Mouse (Mus musculus) heart, embryonic 12.5 days (tissue): ENCODE results near the gene Gm6871. TPM values are rescaled to one million over a fixed set of nuclear protein-coding genes. Genes with fewer than 3 reads are reported as not detected.
"Not testable (repeated sequence)": the region's sequence is repeated elsewhere in the genome, so short reads cannot be mapped to it uniquely, and the experiment has no call there.

Source experiments
- ATAC-seq: fragments of 200-750 bp; cut with Nextera tagmentation; 2 replicates; pipeline ENCODE4 v1.8.0; 2017; ENCODE audit warnings: moderate TSS enrichment, moderate library complexity; ENCODE audit not compliant: insufficient number of reproducible peaks, low FRiP score
- H3K27ac ChIP-seq: fragments of 300-500 bp; sonication (generic); 2 replicates; pipeline ENCODE4 v1.5.1; 2016; ENCODE audit warnings: mild to moderate bottlenecking, moderate library complexity; ENCODE audit not compliant: poor library complexity, severe bottlenecking
- H3K27me3 ChIP-seq: fragments of 300-500 bp; sonication (generic); replicated peaks from 2 replicates; pipeline ENCODE4 v1.6.1; 2016; ENCODE audit warnings: mild to moderate bottlenecking, moderate library complexity
- H3K36me3 ChIP-seq: fragments of 300-500 bp; sonication (generic); 2 replicates; pipeline ENCODE4 v1.6.1; 2016; ENCODE audit warnings: mild to moderate bottlenecking, moderate library complexity
- H3K4me1 ChIP-seq: fragments of 300-500 bp; sonication (generic); replicated peaks from 2 replicates; pipeline ENCODE4 v1.6.1; 2016; ENCODE audit warnings: mild to moderate bottlenecking
- H3K4me2 ChIP-seq: fragments of 300-500 bp; sonication (generic); 2 replicates; pipeline ENCODE4 v1.6.1; 2016; ENCODE audit warnings: mild to moderate bottlenecking, moderate library complexity
- H3K4me3 ChIP-seq: fragments of 300-500 bp; sonication (generic); 2 replicates; pipeline ENCODE4 v1.5.1; 2016; ENCODE audit warnings: mild to moderate bottlenecking
- H3K9ac ChIP-seq: fragments of 300-500 bp; sonication (generic); 2 replicates; pipeline ENCODE4 v1.6.1; 2016; ENCODE audit warnings: mild to moderate bottlenecking, moderate library complexity
- H3K9me3 ChIP-seq: fragments of 300-500 bp; sonication (generic); replicated peaks from 2 replicates; pipeline ENCODE4 v1.6.1; 2016; ENCODE audit warnings: mild to moderate bottlenecking, moderate library complexity
- WGBS: fragments of 180-500 bp; shearing (Covaris S2); methylation state at CpG from one replicate; pipeline ENCODE4 v1.1.7; 2016; 5-methylcytosine and 5-hydroxymethylcytosine counted together
- polyA plus RNA-seq: library from polyadenylated mRNA; unstranded; fragments of >200 nt; fragmentation: Nextera tagmentation; extraction: Ambion mirVana; gene quantifications from 2 replicates; pipeline ENCODE4 v1.2.1, GENCODE M21; 2016

Gene Gm6871
- polyA plus RNA-seq, 1 experiment from 2014 or later = not detected

GRCm38 (mm10) chr7:41512207-41512606 lies 61.3 kb downstream of the Gm6871 start:
- ATAC-seq = no peak
- no peaks in the 10 kb centered on the region for H3K36me3 ChIP-seq

GRCm38 (mm10) chr7:41502402-41502801 lies 71.1 kb downstream of the Gm6871 start:
- Histone ChIP-seq H3K9ac (no peak overlapping the region), H3K4me3 (no peak overlapping the region), H3K4me2 (no peak overlapping the region), H3K27me3 (no peaks in the 10 kb centered on the region), H3K27ac (no peak overlapping the region), H3K9me3 (peaks cover under 1% of the 10 kb centered on the region), H3K36me3 (no peaks in the 10 kb centered on the region), H3K4me1 (no peaks in the 10 kb centered on the region)
- WGBS = 42% methylated on average over 1 of the region's 1 CpGs
- no peak for ATAC-seq

More at GRCm38 (mm10) chr7:41512207-41512606, 61.3 kb downstream of the Gm6871 start:
- H3K4me1 ChIP-seq = no peaks in the 10 kb centered on the region
- WGBS = 5% methylated on average over 1 of the region's 1 CpGs
- no peak overlapping the region for H3K27ac ChIP-seq
- no peak overlapping the region for H3K4me2 ChIP-seq
- H3K27me3 ChIP-seq = no peaks in the 10 kb centered on the region
- no peak overlapping the region for H3K4me3 ChIP-seq
- H3K9me3 ChIP-seq = peaks cover 21% of the 10 kb centered on the region
- no peak overlapping the region for H3K9ac ChIP-seq

GRCm38 (mm10) chr7:41500151-41500934 lies 73.1 kb downstream of the Gm6871 start:
- Histone ChIP-seq H3K36me3 (no peaks in the 10 kb centered on the region; the same call in 1 of the 2 replicates), H3K4me1 (no peaks in the 10 kb centered on the region), H3K27me3 (no peaks in the 10 kb centered on the region), H3K4me2 (peak overlapping the region; percentile 90), H3K9me3 (no peaks in the 10 kb centered on the region; the same call in 1 of the 2 replicates), H3K27ac (no peak overlapping the region), H3K9ac (peak overlapping the region; percentile 59), H3K4me3 (peak overlapping the region; percentile 76)
- ATAC-seq = no peak
- 19% methylated on average over 22 of the region's 22 CpGs for WGBS

GRCm38 (mm10) chr7:41499389-41500049 lies 73.9 kb downstream of the Gm6871 start, which contains the start of the genes Gm20449 and AW146154:
Gene Gm20449 (minus strand): TSS chr7:41499417.
Gene AW146154 (minus strand): TSS chr7:41499890.
- ATAC-seq = peak; percentile 98
- Histone ChIP-seq H3K4me2 (peak within 1 kb of the TSS; percentile 90), H3K9me3 (peaks cover 5% of the 10 kb centered on the region), H3K4me3 (peak within 1 kb of the TSS; percentile 76), H3K27me3 (no peaks in the 10 kb centered on the region), H3K9ac (peak within 1 kb of the TSS; percentile 81), H3K36me3 (peaks cover 8% of the 10 kb centered on the region), H3K27ac (peak within 1 kb of the TSS; percentile 66; the same call in 1 of the 2 replicates), H3K4me1 (no peaks in the 10 kb centered on the region)
- 0% methylated on average over 18 of the region's 18 CpGs for WGBS

DNA sequence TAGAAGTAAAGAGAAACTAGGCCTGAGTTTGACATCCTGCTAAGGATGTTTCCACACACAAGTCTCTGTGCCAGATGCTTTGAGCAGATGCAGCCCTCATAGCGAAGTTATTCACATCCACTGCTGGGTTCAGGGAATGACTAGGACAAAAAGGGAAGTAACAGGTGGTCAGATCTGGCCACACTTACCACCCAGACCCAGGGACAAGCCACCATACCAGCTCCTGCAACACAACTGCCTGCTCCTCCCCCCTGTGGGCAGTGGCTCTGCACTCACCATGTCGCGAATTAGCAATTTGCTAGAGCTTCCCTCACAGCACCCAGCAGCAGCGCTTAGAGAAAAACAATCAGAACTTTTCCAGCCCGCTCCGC lies 74.5 kb downstream of the Gm6871 start:
- 1% methylated on average over 6 of the region's 6 CpGs for WGBS

DNA sequence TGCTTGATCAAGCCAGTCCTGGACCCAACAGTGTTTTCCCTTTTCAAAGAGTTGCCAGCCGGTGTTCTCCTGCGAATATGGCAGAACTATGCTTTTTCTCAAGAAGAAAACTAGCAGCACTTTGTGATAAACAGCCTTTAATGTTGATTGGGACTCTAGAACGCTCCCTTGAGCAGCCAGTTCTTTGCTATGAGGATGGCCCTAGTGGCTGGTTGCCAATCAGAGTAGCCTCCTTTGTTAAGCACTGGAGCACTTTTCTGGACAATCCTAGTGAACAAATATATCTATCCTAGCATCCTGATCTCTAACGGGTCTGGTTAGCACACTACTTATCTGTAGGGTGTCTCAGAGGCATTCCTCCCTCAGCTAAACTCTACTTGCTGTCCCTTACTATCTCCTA lies 75.0 kb downstream of the Gm6871 start:
- 60% methylated on average over 4 of the region's 4 CpGs for WGBS

More for the DNA sequence above, 74.5 kb downstream of the Gm6871 start:
- H3K4me1 ChIP-seq, H3K9me3 ChIP-seq, H3K27me3 ChIP-seq: not testable (repeated sequence)
- Histone ChIP-seq H3K9ac (peak overlapping the region; percentile 81), H3K4me3 (peak overlapping the region; percentile 76), H3K4me2 (peak overlapping the region; percentile 90), H3K27ac (peak overlapping the region; percentile 66; the same call in 1 of the 2 replicates), H3K36me3 (peaks cover 12% of the 10 kb centered on the region)
- peak; percentile 43 for ATAC-seq

DNA sequence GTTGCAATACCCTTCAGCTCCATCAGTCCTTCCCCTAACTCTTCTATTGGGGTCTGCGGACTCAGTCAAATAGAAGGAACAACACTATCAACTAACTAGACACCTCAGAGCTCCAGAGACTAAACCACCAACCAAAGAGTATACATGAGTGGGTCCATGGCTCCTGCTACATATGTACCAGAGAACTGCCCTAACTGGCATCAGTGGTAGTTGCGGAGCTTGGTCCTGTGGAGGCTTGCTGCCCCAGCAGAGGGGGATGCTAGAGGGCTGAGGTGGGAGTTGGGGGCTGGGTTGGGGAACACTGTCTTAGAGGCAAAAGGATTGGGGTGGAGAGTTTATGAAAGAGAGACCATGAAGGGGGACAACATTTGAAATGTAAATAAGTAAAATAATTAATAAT lies 75.6 kb downstream of the Gm6871 start:
- Histone ChIP-seq H3K4me1 (no peaks in the 10 kb centered on the region), H3K27ac (no peak overlapping the region), H3K9ac (no peak overlapping the region), H3K4me2 (no peak overlapping the region), H3K4me3 (no peak overlapping the region), H3K36me3 (peaks cover 12% of the 10 kb centered on the region), H3K9me3 (peaks cover 9% of the 10 kb centered on the region), H3K27me3 (no peaks in the 10 kb centered on the region)
- 94% methylated on average over 2 of the region's 2 CpGs for WGBS
- no peak for ATAC-seq

More for the DNA sequence above, 75.0 kb downstream of the Gm6871 start:
- H3K9ac ChIP-seq, H3K27ac ChIP-seq, H3K4me1 ChIP-seq, H3K9me3 ChIP-seq, ATAC-seq, H3K27me3 ChIP-seq: not testable (repeated sequence)
- peaks cover 12% of the 10 kb centered on the region for H3K36me3 ChIP-seq
- H3K4me2 ChIP-seq = peak overlapping the region; percentile 90
- peak overlapping the region; percentile 76 for H3K4me3 ChIP-seq

Other genes with a start within 250 kb of the Gm6871 start
- gene AI987944, start 180.3 kb downstream of the Gm6871 start, polyA plus RNA-seq = 9.2 and 9.8 TPM in 2 replicates
- 0.22 and 0.26 TPM in 2 replicates for gene Vmn2r57, start 125.0 kb downstream of the Gm6871 start, polyA plus RNA-seq
- 0.09 and 0.13 TPM in 2 replicates for gene Gm20449, start 74.2 kb downstream of the Gm6871 start, polyA plus RNA-seq
- gene AW146154, start 73.8 kb downstream of the Gm6871 start, polyA plus RNA-seq = 5.9 and 6.7 TPM in 2 replicates
- gene 2610021A01Rik, start 25.6 kb upstream of the Gm6871 start, polyA plus RNA-seq = 8.3 and 9.1 TPM in 2 replicates
- 7.0 and 7.5 TPM in 2 replicates for gene Zfp788, start 59.5 kb upstream of the Gm6871 start, polyA plus RNA-seq